Mouse (Mus musculus): Measurements from ENCODE around the gene Acap2.

Gene Acap2

GRCm38 (mm10) chr16:31093186-31093585, 107.9 kb downstream of the Acap2 start:
- CTCF ChIA-PET = no interaction called here

DNA sequence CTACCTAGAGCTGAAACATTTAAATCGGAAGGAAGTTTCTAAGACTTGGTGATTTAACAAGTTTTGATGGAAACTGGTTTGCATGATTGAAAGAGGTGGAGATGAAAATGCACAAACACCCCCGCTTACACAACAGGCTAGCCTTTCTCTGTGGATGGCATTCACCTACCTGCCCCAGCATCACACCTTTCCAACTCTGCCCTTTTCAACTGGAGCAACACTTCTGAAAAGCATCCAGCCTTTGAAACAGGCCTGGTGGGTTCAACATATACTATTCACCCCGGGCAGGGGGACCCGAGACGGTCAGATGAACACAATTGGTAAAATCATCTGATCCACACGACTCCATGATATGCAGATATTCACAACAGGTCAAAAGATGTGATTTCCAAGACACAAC, 119.2 kb downstream of the Acap2 start:
- CTCF ChIA-PET = interaction anchor here (0.6 to 0.7 kb wide), 3 partner anchors 13 to 486 kb away, joined by 3 to 4 read pairs (median 3); no protein-coding TSS in a partner anchor

GRCm38 (mm10) chr16:31081125-31081664, 119.8 kb downstream of the Acap2 start, which contains the start of gene Xxylt1:
Gene Xxylt1 (minus strand): TSS chr16:31081432.
- CTCF ChIA-PET = interaction anchor here (0.5 to 2.4 kb wide), 5 partner anchors 11 to 559 kb away, joined by 3 to 8 read pairs (median 4); no protein-coding TSS in a partner anchor

GRCm38 (mm10) chr16:31080573-31081051, 120.4 kb downstream of the Acap2 start:
- CTCF ChIA-PET = interaction anchor here (0.5 to 2.4 kb wide), 2 partner anchors 10 to 361 kb away, joined by 4 to 8 read pairs; no protein-coding TSS in a partner anchor

DNA sequence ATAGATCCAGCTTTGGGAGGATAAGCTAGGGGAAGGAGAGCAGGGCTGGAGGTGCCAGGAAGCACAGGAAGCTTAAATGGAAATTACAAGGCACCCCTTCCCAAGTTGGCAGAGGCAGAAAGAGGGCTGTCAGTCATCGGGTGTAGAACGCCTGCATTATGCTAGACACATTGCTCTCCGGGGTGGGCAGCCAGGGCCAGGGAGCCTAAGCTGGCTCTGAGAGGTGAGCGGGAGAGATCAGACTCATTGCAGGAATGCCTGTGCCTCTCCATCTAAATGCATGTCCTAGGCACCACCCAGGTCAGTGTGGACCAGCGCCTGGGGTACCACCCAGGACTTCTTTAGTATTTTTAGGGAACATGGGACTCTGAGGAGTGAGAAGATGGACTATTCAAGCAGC, 123.6 kb downstream of the Acap2 start:
- CTCF ChIA-PET = interaction anchor here (0.6 kb wide), 1 partner anchor 46 kb away, joined by 3 read pairs; no protein-coding TSS in a partner anchor

GRCm38 (mm10) chr16:31076436-31076835, 124.6 kb downstream of the Acap2 start:
- CTCF ChIA-PET = no interaction called here

- CTCF ChIA-PET = interaction anchor here (1.4 kb wide), 1 partner anchor 476 kb away, joined by 5 read pairs; no protein-coding TSS in a partner anchor
These were observed 126.6 kb downstream of the Acap2 start for GRCm38 (mm10) chr16:31074324-31074908.

- CTCF ChIA-PET = interaction anchor here (0.6 kb wide), 1 partner anchor 514 kb away, joined by 3 read pairs; no protein-coding TSS in a partner anchor
These were observed 129.3 kb downstream of the Acap2 start for GRCm38 (mm10) chr16:31071731-31072130.

DNA sequence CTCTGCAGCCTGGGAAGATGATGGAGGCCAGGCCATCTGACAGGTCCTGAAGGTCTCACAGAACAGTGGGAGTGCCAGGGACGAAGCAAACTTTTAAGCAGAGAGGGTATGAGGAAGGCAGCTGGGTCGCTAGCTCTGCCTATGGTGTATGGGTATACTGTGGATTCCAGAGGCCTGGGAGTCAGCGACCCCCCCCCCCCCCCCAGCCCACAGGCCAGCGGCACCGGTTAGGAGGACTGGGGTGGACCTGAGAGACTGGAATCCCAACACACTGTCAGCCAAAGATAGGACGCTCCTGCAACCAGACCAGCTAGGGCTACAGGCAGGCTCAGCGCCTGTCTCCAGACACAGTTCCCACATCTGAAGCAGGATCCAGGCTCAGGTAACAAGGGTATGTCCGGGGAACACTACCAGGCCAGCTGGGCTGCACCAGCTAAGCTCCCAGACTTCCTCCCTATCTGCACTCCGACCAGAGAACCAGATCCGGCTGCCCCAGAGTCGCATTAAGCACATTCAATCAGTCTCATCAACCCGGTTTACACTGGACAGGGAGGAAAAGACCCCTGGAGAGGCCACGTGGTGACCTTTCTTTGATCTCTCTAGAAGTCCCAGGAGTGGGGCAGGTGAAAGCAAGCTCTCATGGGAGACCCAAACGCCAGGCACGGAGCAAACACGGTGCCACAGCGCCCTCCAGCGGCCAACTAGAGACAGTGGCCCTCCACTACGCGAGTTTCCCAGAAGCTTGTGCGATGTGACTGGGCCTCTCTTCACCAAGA, 130.5 kb downstream of the Acap2 start:
- CTCF ChIA-PET = interaction anchor here (0.6 to 1.8 kb wide), 5 partner anchors 10 to 586 kb away, joined by 3 to 8 read pairs (median 4); partner anchors contain the start of gene Xxylt1

DNA sequence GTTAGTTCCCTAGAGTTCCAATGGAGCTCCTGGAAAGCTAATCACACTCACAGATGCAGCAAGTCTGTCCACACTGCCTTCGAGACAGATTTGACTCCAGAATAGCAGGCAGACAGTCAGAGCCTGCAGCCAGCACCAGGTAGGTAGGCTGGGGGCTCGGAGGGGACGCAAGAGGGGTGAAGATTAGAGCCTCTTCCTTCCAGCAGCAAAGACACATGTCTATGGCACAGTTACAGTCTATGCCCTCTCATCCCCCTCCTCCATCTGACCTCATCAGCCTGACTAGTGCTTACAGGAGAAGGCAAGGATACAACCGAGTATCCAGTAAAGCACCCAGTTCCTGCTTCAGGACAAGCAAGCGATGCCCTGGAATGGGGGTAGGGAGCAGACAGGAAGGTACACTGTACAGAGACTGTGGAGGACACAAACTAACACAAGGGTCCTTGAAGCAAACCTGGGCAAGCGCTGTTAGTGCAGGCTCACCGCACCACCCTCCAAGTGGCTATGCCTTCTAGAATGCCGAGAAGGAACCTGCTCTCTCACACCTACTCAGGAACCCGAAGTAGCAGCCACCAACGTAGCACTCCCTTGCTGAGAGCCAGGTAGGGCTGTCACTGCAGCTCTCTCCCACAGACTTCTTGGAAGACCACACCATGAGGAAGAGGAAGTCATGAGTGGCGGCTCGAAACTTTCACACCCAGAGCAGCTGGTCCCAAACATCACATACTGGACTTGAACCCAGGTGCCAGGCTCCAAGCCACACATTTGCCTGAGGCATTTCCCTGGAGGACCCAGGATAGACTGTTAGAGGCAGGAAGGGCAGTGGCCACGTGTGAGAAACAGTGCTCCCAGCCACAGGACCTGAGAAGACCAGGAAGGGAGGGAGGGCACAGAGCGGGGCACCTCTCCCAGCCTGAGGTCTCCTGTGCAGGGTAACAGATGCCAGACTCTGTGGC, 131.6 kb downstream of the Acap2 start:
- CTCF ChIA-PET = interaction anchor here (0.6 to 1.8 kb wide), 4 partner anchors 11 to 585 kb away, joined by 4 to 8 read pairs (median 5); partner anchors contain the start of gene Xxylt1

- CTCF ChIA-PET = interaction anchor here (0.6 to 1.2 kb wide), 3 partner anchors 12 to 470 kb away, joined by 3 to 9 read pairs (median 5); no protein-coding TSS in a partner anchor
These were observed 132.8 kb downstream of the Acap2 start for GRCm38 (mm10) chr16:31068280-31068679.

DNA sequence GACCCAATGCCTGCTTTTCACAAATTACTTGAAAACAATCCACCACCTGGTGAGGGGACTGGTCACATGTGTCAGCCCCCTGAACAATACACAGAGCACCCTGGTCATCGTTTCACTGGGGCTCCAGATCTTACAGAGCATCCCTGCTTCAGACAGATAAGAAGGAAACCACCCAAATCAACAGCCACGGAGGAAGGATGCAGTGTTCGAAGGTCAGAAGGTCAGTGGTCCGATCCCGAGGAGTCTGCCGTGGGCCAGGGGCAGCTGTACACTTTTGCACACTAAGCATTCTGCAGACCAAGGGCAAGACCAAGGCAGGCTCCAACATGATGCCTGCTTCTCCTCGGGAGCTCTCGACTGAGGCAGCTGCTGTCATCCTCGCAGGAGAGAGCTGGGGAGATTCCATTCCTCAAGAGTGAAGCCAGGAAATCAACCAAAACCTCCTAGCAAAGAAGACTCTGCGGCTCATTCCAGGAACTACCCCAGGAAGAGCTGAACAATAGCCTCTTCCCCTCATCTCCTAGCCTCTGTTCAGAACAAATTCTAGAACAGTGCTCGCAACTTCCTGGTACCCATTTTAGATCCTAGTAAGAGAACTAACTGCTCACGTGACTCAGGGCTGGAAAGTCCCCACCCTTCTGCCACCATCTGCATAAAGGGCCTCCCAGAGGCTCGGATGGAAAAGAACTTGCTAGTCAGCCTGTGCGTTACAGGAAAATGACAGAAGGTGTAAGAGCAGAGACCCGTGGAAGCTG, 134.5 kb downstream of the Acap2 start:
- CTCF ChIA-PET = interaction anchor here (0.6 kb wide), 1 partner anchor 92 kb away, joined by 3 read pairs; no protein-coding TSS in a partner anchor

- CTCF ChIA-PET = no interaction called here
These were observed 136.3 kb downstream of the Acap2 start for GRCm38 (mm10) chr16:31064782-31065181.

GRCm38 (mm10) chr16:31062918-31063317, 138.1 kb downstream of the Acap2 start:
- CTCF ChIA-PET = no interaction called here

- CTCF ChIA-PET = interaction anchor here (0.6 kb wide), 1 partner anchor 515 kb away, joined by 9 read pairs; no protein-coding TSS in a partner anchor
These were observed 139.7 kb downstream of the Acap2 start for GRCm38 (mm10) chr16:31061246-31061880.

GRCm38 (mm10) chr16:31060714-31061113, 140.3 kb downstream of the Acap2 start:
- CTCF ChIA-PET = no interaction called here

- CTCF ChIA-PET = no interaction called here
These were observed 140.8 kb downstream of the Acap2 start for GRCm38 (mm10) chr16:31060226-31060625.

DNA sequence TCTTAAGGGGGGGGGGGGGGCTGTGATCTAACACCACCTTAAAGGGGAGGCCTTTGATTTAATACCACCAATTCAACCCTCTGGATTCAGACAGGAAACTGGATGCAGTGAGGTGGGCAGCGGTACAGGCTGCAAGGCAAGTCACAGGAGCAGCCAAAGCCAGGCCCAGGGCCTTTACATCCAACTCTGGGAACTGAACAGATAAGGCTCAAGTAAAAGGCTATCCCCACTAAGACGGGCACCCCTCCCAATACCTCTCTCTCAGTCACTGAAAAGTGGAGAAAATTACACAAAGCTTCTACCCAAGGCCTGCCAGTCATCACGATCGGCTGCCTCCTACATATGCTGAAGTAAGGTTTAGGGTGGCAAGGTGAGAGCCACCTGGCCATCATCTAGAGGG, 141.3 kb downstream of the Acap2 start:
- CTCF ChIA-PET = no interaction called here

DNA sequence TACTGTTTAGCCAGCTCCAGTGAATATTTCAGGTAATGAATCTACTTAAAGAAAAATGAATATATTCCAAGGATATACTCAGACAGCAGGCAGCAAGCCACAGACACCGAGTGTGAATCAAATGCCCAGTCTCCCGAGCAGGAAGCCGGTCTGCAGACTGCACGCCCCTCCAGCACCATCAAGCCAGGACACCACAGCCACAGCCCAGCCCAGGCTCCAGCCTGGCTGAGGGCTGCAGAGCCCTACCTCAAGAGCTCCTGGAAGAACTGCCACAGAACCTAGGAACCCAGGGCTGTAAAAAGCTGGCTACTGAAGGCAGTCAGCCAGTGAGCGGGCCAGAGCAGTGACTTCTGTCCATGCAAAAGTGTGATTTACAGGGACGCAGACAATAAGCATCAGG, 148.2 kb downstream of the Acap2 start:
- CTCF ChIA-PET = interaction anchor here (0.6 to 1.0 kb wide), 3 partner anchors 431 to 501 kb away, joined by 3 to 6 read pairs (median 5); no protein-coding TSS in a partner anchor

Data from spleen, embryonic (tissue).